Mouse (Mus musculus) WW6 (cell line): Measurements from ENCODE around the gene Crim1.
"Not testable (repeated sequence)": the region's sequence is repeated elsewhere in the genome, so short reads cannot be mapped to it uniquely, and the experiment has no call there.

Experiments
- DNase-seq: peaks from one replicate; pipeline ENCODE4 v3.0.0-alpha.2; 2013; ENCODE audit warnings: low read depth, low spot score

Crim1 gene

DNA sequence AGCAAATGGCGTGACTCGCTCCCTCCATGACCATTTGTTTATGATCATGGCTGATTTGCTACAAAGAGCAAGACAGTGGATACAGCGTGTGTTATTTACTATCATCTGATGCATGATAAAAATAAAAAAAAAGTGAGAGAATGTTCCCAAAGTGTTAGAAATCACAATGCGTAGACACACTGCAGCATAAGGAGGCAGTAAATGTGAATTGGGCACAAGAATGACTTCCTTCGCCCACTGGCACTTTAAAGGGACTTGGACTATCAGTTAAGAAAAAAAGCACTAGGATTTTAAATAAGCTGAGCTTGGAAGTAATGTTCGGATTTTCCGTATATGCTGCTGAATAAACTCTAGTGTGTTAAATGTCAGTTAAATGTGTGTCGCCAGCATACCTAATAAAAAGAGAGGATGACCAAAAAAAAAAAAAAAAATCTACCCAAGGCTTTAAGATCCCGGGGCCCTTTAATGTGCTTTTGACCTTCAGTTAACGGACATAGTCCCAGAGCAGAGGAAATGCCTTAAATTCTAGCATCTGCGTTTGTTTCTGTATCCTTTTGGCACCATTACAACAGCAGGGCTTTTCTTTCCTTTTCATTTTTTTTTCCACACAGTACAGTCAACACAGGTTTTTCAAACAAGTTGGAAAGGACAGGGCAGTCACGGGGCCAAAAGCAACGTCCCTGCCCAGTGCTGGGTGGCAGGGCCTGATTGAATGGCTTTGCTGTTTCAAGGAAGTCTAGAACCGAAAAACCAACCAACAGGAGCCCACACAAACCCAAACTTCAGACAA lies 50.3 kb downstream of the Crim1 start:
- no peak for DNase-seq

DNA sequence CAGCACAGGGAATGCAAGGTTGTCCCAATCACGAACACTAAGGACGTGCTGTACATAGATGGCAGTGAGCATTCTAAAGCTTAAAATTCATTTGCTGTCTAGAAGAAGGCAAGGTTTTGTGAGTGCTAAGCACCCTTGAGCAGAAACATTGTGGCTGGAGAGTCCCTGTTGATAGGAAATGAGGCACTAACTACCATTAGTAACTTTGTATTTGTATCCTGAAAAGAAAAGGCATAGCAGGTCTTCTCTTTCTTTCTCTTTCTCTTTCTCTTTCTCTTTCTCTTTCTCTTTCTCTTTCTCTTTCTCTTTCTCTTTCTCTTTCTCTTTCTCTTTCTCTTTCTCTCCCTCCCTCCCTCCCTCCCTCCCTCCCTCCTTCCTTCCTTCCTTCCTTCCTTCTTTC lies 53.5 kb downstream of the Crim1 start:
- DNase-seq: not testable (repeated sequence)

DNA sequence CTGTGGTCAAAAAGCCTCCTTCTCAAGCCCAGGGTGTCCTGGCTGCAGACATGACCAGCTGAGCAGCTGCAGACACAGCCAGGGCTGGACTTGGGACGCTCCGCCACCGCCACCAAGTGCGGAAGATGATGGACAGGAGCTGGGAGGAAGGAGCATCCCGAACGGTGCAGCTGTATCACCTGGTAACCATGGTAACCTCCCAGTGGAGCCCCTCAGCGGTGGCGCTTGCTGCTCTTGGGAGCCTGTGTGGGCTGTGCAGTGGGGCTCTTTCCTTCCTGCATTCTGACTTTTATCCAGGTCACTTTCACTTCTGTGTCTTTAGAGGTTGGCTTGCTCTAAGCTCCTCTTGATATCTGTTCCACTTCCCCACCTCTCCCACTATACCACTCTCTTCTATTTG lies 54.2 kb downstream of the Crim1 start:
- no peak for DNase-seq

DNA sequence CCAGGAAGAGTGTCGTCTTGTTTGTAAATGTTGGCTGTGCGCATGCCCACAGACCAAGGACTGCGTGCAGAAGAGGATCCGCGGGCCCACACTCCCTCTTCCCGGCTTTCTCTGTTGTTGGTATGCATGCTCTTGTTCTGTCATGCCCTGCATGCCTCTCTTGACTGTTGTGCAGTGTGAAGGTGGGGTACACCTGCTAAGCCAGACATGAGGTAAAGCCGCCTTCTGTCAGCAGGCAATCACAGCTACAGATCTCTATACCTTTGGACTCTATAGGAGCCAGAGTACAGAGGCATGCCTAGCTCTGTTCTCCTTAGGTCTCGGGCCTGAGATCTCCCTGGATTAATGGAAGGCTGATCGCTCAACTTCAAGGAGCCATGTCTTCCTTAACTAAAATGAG lies 55.7 kb downstream of the Crim1 start:
- DNase-seq: no peak

DNA sequence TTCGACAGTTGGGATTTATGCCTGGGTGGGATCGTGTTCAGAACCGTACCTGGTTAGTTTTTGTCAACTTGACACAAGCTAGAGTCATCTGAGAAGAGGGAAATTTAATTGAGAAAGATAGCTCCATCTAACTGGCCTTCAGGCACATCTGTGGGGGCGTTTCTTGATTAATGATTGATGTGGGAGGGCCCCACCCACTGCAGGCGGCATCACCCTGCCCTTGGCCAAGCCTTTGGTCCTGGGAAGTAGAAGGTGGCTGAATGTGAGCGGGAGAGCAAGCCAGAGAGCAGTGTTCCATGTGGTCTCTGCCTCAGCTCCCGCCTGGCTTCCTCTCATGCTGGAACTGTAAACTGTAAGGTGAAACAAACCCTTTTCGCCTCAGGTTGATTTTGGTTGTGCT lies 56.5 kb downstream of the Crim1 start:
- no peak for DNase-seq

DNA sequence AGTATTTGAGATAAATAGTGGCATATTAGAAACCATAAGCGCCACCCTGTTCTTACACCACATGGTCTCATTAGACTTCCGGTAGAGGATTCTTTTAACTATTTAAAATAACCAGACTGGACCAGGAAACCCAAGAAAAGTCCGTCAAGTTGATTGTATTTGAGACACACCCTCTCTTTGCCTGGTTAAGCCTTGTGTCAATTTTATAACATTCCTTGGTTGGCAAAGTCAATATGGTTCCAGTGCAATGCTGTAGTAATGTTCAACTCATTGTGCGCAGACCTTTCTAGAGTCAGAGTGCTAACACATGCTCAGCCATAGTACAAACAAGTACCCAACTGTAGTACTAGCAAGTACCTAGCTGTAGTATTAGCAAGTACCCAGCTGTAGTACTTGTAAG lies 61.6 kb downstream of the Crim1 start:
- DNase-seq: no peak

DNA sequence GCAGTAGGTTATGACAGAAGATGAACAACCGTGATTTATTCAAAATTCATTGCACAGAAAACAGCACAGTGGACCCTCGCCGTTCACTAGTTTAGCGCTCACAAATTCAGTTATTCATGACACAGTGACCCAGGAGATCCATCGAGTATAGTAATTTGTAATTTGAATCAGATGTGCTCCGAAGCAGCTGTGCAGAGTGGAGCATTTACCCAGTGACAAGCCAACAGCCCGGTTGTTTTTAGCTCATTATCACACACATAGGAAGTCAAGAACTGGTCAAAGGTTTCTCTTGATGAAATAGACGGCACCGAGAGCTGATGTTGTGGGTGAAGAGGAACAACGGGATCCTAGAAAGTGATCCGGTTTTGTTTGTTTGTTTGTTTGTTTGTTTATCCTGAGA lies 64.1 kb downstream of the Crim1 start:
- DNase-seq: no peak

DNA sequence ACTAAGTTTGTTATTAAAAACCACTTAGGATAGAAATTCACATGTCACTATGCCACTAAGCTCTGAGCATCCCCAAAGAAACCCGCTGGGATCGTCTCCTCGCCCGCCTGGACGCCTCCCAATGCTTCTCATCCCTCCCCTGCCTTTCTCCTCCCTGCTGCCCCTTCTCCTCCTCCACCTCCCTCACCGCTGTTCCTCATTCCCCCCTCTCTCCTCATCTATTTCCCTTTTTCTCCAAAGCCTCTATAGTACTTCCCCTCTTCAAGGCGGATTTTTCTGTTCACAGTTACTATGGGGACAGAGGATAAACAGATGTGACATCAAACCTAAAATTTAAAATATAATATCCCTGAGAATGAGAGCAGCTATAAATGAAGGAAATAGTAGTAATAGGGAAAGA lies 65.1 kb downstream of the Crim1 start:
- no peak for DNase-seq

DNA sequence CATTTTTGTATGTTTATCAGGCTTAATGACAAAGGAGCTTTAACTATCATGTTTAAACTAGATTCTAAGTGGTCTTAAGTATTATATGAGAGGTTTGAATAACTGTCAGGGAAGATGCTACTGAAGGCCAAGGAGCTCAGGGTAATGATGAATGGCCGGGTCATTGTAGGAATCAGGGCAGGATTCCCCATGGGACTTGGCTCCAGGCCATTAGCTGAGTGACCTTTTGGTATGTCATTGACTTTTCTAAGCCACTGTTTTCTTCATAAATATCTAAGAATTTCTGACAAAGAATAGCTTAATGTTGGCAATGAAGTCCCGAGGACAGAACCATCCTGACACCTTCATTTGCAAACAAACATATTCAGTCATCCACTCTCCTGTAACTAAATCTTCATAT lies 66.2 kb downstream of the Crim1 start:
- no peak for DNase-seq

DNA sequence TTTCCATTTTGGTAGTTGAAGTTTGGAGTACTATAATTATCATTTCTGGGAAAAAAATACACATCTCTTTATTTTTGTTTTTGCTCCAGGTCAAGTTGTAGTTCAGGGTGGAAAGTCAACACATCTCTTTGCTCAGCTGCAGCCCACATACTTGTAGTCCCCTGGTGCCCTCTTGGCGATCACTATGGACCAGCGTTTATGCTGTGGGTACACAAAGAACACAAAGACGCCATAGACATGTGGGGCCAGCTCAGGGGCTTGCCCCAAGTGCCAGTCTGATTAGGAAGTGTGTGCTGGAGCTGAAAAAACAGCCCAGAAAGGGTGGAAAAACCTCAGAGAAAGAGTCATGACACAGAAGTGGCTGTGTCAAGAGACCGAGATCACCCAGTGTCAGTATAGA lies 68.5 kb downstream of the Crim1 start:
- no peak for DNase-seq

DNA sequence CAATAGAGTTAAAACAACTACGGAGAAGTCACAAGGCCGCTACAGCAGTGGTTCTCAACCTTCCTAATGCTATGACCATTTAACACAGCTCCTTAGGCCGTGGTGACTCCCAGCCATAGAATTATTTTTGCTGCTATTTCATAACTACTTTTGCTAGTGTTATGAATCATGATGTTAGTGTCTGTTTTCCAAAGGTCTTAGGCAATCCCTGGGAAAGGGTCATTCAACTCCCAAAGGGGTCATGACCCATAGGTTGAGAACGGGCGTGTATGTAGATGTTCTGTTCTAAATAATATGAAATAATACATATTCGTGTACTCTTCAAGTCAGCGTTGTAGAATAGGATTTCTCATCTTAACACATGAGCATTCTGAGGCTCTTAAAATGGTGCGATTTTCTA lies 69.3 kb downstream of the Crim1 start:
- no peak for DNase-seq

DNA sequence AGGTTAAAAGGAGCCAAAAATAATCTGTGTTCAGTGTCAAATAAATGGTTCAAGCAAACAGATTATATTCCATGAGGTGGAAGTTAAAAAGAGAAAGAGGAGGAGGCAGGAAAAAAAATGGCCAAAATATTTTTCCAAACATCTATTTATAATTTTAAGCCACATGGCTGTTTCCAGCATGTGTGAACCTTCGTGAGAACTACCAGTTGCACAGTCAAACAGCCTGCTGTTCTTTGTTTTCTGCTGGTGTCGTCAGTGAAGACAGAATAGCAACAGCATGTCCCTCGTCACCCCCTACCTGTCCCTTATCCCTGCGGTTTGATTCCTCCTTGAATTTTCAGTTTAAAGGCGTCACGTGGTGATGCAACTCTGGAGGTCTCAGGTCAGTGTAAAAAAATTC lies 70.0 kb downstream of the Crim1 start:
- no peak for DNase-seq

DNA sequence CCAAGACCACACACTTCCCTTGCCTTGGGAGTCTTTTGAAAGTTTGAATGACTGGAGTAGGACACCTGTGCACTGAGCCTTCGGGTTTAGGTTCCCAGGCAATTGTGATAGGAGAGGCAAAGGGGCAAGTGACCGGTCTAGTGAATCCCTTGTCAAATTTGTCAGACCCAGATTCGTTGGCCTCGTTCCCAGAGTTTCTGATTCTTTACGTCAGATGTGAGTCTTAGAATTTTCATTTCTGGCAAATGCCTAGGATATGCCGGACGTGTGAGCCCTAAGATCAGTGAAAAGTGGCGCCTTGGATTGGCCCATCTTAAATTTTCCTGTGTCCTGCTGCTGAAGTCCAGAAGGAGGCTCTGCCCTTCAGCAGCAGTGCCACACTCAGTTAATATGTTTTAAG lies 71.7 kb downstream of the Crim1 start:
- no peak for DNase-seq

DNA sequence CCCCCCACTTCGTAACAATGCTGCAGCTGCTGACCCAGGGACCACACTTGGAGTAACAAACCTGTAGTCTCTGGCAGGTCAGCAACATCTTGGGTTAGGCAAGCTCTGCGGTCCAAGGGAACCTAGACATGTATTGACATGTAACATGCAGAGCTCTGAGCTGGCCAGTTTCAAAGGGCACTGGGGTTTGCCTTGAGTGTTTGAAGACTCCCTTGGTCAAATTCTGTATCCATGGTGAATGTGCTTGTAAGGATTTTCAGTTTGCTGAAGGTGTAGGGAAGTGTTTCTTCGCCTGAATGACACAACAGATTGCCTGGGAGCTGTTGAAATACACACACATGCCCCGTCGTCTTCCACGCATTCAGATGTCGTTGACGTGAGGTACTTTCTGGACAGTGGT lies 72.1 kb downstream of the Crim1 start:
- DNase-seq: no peak

DNA sequence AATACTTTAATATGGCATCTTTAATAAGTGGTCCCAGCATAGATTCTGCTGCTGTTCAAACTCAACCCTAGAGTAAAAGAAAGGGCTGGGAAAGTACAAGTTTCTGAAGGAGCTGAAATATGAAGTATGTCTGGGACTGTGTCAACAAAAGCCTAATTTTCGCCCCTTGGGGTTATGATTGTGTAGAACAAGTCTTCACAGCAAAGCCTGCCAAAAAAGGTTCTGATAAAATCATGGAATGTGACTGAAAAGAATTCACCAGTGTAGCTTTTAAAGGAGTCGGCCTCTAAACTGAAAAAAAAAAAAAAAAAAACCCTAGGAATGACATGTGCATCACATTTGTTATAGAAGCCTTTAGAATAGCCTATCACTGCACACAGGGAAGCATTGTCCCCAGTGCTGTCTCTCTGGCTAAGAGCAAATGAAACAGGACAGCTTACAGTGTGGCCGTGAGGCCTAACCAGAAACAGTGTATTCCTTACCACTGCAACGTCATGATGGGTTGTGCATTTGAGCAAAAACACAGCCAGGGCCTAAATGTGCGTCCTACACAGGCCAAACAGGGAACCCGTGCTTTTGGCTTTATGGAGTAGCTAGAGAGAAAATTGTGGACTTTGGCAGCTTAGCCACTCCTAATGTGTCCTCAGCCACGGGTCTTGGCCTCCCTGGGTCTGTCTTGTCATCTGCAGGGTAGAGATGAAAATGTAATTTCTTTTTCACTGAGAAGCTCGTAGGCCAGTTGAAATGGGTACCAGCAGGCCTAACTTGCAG lies 72.8 kb downstream of the Crim1 start:
- no peak for DNase-seq

DNA sequence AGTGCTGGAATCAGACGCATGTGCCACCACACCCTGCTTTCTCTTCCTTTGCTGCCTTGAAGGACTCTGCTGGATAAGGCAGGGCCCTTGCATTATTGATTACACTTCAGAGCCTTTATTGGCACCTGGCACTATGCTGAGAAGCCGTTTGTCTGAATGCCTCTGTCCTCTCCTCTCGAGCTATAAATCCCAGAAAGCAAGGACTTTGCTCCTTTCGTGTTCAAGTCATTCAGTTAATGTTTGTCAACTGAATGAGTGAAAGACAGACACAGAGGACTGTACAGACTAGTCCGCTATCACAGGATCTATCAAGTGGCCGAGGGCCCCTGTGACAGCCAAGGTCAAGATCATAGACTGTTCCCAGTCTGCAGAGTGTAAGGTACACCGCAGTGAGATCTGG lies 73.8 kb downstream of the Crim1 start:
- no peak for DNase-seq

DNA sequence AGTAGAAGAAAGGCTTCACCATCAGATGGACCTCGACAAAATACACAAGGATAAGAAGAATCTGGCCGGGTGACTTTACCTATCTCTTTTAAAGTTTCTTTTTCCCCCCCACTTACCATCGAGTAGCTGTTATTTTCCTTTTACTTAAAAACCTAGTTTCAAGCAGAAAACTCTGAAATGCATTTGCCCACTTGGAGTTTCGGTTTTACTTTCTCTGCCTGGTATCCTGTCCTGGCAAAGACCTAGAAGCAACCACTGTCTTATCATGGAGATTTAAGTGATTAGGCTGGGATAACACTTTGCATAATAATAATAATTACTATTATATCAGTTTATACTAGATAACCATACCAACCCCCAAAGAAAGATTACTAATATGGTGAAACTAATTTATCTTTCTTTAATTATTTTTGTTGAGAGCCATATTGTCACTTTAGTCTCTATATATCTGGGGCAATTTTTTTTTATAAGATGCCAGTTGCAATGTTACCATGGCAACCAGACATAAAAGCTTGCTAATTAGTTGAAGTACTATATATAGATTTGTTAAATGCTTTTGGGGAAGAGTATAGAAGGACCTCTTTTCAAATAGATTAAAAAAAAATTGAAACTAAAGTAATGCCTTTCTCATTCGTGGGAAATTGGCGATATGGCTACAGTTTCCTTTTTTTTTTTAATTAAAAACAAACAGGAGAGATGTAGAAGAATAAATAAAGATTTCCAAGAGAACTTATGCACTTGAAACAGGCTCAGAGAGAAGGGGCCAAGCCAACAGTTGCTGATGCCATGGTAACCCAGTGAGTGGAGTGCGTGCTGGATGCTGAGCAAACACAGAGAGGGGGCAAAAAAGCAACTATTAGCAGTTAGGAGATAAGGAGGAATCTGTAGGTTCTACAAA lies 74.8 kb downstream of the Crim1 start:
- no peak for DNase-seq

DNA sequence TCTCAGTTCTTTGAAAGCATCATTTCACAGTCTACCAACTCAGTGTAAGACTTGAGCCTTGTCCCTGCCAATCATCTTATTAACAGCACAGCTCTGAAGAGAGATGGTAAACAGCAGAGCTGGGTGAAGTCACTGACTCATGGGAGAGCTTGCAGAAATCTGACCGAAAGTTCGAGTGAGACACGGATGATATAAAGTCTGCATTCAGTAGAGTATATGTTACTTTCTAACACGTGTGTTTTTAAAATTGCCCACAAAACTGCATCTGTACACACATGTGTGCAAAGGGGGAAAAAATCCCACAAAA lies 75.4 kb downstream of the Crim1 start:
- no peak for DNase-seq

DNA sequence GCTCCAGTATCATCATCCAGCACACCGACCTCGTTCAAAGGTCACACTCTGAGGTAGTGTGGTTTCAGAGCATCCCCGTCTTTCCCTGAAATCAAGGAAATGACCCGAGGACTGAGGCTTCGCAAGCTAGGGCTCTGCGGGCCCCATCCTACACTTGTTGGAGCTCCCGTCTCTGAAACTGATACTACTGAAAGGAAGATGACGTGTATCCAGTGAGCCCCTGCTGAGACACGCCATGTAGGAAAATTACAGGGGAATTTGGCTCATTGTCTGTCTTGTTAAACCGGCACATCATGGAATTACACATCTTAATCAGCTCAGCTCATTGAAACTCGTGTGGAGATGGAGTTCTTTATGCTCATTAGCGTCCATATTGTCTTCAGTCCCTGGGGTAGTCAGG lies 79.1 kb downstream of the Crim1 start:
- DNase-seq: no peak

DNA sequence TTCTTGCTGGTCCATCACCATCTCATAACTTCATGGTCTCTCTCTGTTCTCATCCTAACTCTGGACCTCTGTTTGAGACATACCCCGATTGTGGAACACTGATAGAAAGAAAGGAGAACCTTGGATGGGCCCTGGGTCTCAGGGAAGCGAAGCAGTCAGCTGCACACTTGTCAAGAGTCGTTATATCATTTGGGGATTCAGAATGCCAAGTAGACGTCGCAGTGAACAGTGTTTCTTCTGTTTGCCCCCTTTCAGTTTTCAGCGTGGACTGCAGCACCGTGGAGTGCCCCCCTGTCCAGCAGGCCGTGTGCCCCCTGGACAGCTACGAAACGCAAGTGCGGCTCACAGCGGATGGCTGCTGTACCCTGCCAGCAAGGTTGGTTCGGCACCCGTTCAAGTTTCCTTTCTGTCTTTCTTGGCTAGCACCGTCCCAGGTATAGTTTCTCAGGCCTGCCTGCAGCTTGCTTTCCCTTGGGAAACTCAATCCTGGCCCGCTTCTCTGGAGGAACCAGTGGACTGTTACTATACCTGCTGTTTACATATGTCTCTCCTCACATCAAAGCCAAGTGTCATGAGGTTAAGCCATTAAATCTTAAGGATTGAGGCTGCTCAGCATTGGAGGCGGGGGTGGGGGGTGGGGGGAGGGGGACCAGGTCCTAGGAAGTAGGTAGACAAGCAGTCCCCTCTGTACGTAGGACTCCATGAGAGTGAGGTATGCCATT lies 81.1 kb downstream of the Crim1 start:
- no peak for DNase-seq

DNA sequence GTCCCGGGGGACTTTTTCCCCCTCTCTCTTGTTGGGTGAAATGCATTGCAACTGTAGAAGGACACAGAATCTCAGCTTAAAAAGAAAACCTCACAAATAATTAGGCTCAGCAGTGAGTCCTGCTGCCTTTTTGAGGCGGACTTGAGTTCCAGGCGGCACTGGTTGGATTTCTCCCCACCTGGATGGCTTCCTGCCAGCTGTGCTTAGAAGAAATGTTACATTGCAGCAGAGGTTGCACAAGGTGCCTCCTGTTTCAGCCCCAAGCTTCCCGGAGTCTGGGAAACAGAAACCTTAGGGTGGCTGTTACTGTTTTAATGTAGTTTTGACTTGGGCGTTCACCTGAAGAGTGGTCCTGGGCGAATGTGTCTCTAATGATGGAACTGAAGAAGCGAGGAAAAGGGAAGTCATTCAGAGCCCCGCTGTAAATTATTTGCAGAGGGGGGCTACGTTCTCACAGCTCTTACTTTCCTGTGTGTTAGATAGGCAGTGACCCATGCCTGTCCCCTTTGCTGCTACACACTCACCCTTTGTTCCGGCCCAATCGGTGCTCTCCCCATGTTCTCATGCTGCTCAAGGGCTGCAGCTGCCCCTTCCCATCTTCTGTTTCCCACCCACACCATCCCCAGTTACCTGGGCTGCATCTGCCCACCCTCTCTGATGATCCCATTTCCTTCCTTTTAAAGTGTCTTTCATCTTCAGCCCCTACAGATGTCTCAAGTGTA lies 83.4 kb downstream of the Crim1 start:
- DNase-seq: no peak
